Mouse (Mus musculus): ENCODE results near the gene Gnb1l.
A peak's percentile ranks its signal among the peaks of the same experiment; 100 is the strongest.

Gene Gnb1l

GRCm38 (mm10) chr16:18552106-18552710, 53.7 kb downstream of the Gnb1l start:
- no peak for DNase-seq

- DNase-seq = peak; percentile 9
These were observed 56.2 kb downstream of the Gnb1l start for GRCm38 (mm10) chr16:18554721-18555120.

- no peak for DNase-seq
These were observed 56.9 kb downstream of the Gnb1l start for GRCm38 (mm10) chr16:18555235-18555935.

- peak; percentile 42 for DNase-seq
These were observed 57.9 kb downstream of the Gnb1l start for GRCm38 (mm10) chr16:18556461-18556860.

GRCm38 (mm10) chr16:18564472-18564871, 66.0 kb downstream of the Gnb1l start:
- DNase-seq = no peak

GRCm38 (mm10) chr16:18568599-18568998, 70.1 kb downstream of the Gnb1l start:
- no peak for DNase-seq

GRCm38 (mm10) chr16:18574196-18574595, 75.7 kb downstream of the Gnb1l start:
- DNase-seq = no peak

- no peak for DNase-seq
These were observed 78.6 kb downstream of the Gnb1l start for GRCm38 (mm10) chr16:18577071-18577470.

GRCm38 (mm10) chr16:18577599-18578160, 79.2 kb downstream of the Gnb1l start:
- no peak for DNase-seq

GRCm38 (mm10) chr16:18580389-18580788, 81.9 kb downstream of the Gnb1l start:
- DNase-seq = no peak

GRCm38 (mm10) chr16:18581050-18581622, 82.6 kb downstream of the Gnb1l start:
- no peak for DNase-seq

- DNase-seq = no peak
These were observed 83.2 kb downstream of the Gnb1l start for GRCm38 (mm10) chr16:18581623-18582205.

GRCm38 (mm10) chr16:18582426-18583148, 84.1 kb downstream of the Gnb1l start:
- DNase-seq = no peak

- no peak for DNase-seq
These were observed 84.7 kb downstream of the Gnb1l start for GRCm38 (mm10) chr16:18583169-18583568.

- DNase-seq = no peak
These were observed 85.3 kb downstream of the Gnb1l start for GRCm38 (mm10) chr16:18583673-18584357.

- DNase-seq = no peak
These were observed 86.5 kb downstream of the Gnb1l start for GRCm38 (mm10) chr16:18584901-18585510.

- no peak for DNase-seq
These were observed 87.2 kb downstream of the Gnb1l start for GRCm38 (mm10) chr16:18585676-18586075.

- DNase-seq = no peak
These were observed 87.8 kb downstream of the Gnb1l start for GRCm38 (mm10) chr16:18586076-18586905.

- DNase-seq = no peak
These were observed 88.5 kb downstream of the Gnb1l start for GRCm38 (mm10) chr16:18586906-18587546.

Data from thymus, postnatal 25 days (tissue).